Mouse (Mus musculus) neutrophil, adult 59 days (primary cell): ENCODE data around the gene Cdiptos. TPM values are rescaled to one million over a fixed set of nuclear protein-coding genes. Genes with fewer than 3 reads are reported as not detected.

Experiments
- total RNA-seq, 2 experiments: library from RNA; stranded (reverse); gene quantifications; 1 replicate in 1 of 2; 2 replicates in 1 of 2; pipeline ENCODE4 v1.2.4; 2023

Cdiptos gene
- 1 to 10 TPM; 1.5 to 1.7 TPM for total RNA-seq

DNA sequence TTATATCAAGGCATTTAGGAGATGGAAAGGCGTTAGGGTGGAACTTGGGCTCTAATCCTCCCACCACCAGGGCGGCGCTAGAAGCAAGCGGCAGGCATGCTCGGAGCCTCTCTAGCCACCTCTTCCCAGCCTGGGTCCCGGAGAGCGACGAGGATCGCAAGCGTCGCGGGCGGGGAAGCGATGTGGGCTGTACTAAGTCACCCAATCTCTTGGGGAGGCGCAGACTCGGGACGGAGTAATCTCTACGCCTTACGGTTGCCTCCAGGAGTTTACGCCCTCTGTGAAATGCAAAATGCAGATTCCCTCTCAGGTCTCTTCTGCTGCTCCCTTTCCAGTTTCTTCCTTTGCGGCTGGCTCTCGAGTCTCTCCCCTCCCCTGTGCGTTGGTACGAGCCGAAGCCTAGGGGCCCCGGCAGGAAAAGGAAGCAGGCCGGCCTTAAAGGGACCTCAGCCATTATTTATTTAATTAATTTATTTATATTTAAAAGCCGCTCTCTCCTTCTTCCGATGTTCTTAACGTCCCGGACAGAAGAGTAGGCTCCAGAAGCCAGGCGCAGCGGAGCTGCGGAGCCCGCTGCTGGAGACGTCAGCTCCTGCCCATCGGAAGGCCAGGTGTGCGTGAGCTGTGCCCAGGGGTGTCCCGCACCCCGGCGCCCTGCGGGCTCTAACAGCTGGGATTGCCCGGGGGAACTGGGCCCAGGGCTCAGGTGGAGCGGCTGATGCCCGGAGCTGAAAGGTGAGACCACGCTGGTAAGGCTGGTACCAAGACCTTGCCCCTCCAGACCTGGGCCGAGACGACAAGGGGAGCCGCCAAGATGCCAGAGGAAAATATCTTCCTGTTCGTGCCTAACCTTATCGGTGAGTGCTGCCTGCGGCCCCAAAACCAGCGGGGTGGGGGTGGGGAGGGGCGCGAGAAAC, at the start of gene Cdiptos:
TSS of gene Cdiptos (minus strand) at position 149 of the 917 bp plus-strand sequence.

DNA sequence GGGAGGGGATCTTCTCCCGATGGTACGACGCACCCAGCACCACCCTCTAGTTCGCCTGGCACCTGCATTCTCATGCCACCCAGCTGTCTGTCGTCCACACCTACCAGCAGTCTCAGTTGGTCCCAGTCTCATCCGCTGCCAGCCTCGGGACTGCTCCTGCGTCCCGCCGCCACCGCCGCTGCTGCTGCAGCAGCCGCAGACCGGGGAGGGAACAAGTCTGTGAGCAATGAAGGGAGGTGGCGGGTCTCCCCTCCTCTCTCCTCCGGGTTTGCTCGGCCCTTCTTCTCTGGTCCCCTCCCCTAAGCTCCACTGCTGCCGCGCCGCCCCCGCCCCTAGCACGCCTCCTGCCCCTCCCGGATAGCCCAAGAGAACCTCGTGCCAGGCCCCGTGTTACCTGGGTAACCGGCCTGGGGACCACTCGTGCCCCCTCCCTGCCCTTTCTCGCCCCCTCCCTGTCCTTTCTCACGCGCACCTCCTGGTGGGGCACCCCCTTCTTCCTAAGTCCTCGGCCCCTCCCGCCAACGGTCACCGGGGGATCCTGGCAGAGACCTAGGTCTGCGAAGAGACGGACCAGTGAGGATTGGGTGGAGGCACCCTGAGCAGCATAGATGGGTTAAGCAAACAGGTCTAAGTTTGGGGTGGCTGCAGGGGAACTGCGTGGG, 45.1 kb upstream of the Cdiptos start, which contains the start of the genes Gm42742 and Prrt2:
TSS of gene Gm42742 (minus strand) at position 197 of the 662 bp plus-strand sequence.
TSS of gene Prrt2 (minus strand) at position 311 of the 662 bp plus-strand sequence.

GRCm38 (mm10) chr7:127016971-127017949, 41.4 kb upstream of the Cdiptos start, which contains the start of gene Pagr1a:
Pagr1a (minus strand) TSS chr7:127017352.

DNA sequence TGATC, 40.4 kb upstream of the Cdiptos start, which contains the start of gene Pagr1b:
TSS of gene Pagr1b (minus strand) at position 4 of the 5 bp plus-strand sequence.

GRCm38 (mm10) chr7:127014320-127014719, 38.4 kb upstream of the Cdiptos start, which contains the start of gene Mvp:
Mvp (minus strand) TSS chr7:127014621.

GRCm38 (mm10) chr7:126975893-126975949, 177 bp downstream of the Cdiptos start, which contains the start of gene Cdipt:
Cdipt (plus strand) TSS chr7:126975914.

DNA sequence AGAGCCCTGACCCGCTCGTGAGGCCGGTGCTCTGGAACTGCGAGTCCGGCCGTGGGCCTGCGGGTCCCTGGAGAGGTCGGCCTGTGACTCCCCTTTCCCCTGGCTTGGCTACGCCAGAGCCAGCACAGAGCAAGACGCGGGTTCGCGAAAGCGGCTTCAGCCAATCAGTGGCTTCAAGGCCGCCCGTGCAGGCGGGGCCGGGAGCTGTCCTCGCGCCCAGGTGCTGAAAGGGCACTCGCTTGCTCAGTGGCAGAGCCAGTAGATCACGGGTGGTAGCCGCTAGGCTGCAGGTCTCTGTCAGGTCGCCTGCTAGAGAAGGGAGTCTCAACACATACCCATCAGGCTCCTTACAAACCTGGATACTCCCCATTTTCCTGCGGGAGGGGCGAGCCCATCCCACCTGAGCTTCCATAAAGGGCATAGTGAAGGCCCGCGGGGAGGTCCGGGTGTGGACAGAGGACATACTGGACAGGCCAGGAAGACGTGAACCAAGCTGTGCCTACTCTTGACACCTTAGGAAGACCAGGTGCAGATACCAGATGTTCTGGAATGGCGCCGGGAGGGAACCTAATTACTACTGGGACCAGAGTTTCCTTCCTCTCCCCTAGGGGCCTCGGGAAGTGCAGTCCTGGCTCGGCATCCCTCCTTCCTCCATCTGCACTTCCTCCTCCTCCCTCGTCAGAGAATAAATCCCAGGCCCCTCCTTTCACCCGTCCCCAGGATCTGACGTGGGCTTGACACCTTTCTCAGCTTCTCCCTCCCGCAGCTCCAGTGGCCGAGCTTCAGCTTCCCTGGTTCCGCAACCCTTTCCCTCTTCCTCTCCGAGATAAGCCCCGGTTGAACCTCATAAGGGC, 25.9 kb downstream of the Cdiptos start, which contains the start of gene Sez6l2:
TSS of gene Sez6l2 (plus strand) at position 771 of the 854 bp plus-strand sequence.

GRCm38 (mm10) chr7:126949403-126949792, 26.5 kb downstream of the Cdiptos start, which contains the start of gene Asphd1:
Asphd1 (minus strand) TSS chr7:126949582.

GRCm38 (mm10) chr7:126928384-126929037, 47.4 kb downstream of the Cdiptos start, which contains the start of gene Kctd13:
Kctd13 (plus strand) TSS chr7:126928879.

GRCm38 (mm10) chr7:126922624-126923060, 53.3 kb downstream of the Cdiptos start, which contains the start of gene Tmem219:
Tmem219 (minus strand) TSS chr7:126922917.

Other genes starting within 250 kb of the Cdiptos start
- 100 to 1,000 TPM; 256 to 270 TPM for gene Mapk3, start 216.5 kb downstream of the Cdiptos start, total RNA-seq
- 10 to 100 TPM; 27.6 to 27.7 TPM for gene Gdpd3, start 209.8 kb downstream of the Cdiptos start, total RNA-seq
- 100 to 1,000 TPM; 259 to 299 TPM for gene Ypel3, start 199.1 kb downstream of the Cdiptos start, total RNA-seq
- gene Tbx6, start 194.6 kb downstream of the Cdiptos start, total RNA-seq: 1 to 10 TPM; 6.4 to 6.9 TPM
- gene Ppp4c, start 183.6 kb downstream of the Cdiptos start, total RNA-seq: 100 to 1,000 TPM; 230 to 231 TPM
- gene Fam57b, start 178.4 kb downstream of the Cdiptos start, total RNA-seq: not detected
- not detected for gene 4930451I11Rik, start 144.5 kb downstream of the Cdiptos start, total RNA-seq
- gene Doc2a, start 128.7 kb downstream of the Cdiptos start, total RNA-seq: not detected
- 10 to 100 TPM; 35.2 to 41.1 TPM for gene Hirip3, start 114.1 kb downstream of the Cdiptos start, total RNA-seq
- gene Ino80e, start 113.7 kb downstream of the Cdiptos start, total RNA-seq: 10 to 100 TPM; 47.1 to 51.6 TPM
- gene Taok2, start 91.4 kb downstream of the Cdiptos start, total RNA-seq: 10 to 100 TPM; 60.5 to 65.1 TPM
- 10 to 100 TPM; 43.6 to 45.3 TPM for gene Tmem219, start 53.2 kb downstream of the Cdiptos start, total RNA-seq
- 10 to 100 TPM; 19.0 to 20.9 TPM for gene Kctd13, start 47.2 kb downstream of the Cdiptos start, total RNA-seq
- not detected for gene Asphd1, start 26.5 kb downstream of the Cdiptos start, total RNA-seq
- 1 to 10 TPM; 1.7 to 1.9 TPM for gene Sez6l2, start 25.5 kb downstream of the Cdiptos start, total RNA-seq
- 10 to 100 TPM; 58.6 to 74.2 TPM for gene Cdipt, start 184 bp downstream of the Cdiptos start, total RNA-seq
- 10 to 100 TPM; 40.7 to 54.2 TPM for gene Mvp, start 38.5 kb upstream of the Cdiptos start, total RNA-seq
- 1 to 10 TPM; 2.1 to 7.5 TPM for gene Pagr1b, start 40.4 kb upstream of the Cdiptos start, total RNA-seq
- gene Pagr1a, start 41.3 kb upstream of the Cdiptos start, total RNA-seq: 10 to 100 TPM in 1 of 2 experiments, 1 to 10 TPM in 1; 8.7 to 32.2 TPM
- 10 to 100 TPM in 1 of 2 experiments, under 1 TPM in 1; 0.20 to 34.3 TPM for gene Gm42742, start 45.0 kb upstream of the Cdiptos start, total RNA-seq
- gene Prrt2, start 45.1 kb upstream of the Cdiptos start, total RNA-seq: under 1 TPM in 1 of 2 experiments, not detected in 1; 0.20 TPM
- gene Maz, start 50.9 kb upstream of the Cdiptos start, total RNA-seq: 100 to 1,000 TPM; 181 to 187 TPM
- gene Kif22, start 66.4 kb upstream of the Cdiptos start, total RNA-seq: 10 to 100 TPM; 60.6 to 63.2 TPM
- 1 to 10 TPM in 1 of 2 experiments, under 1 TPM in 1; 0.60 to 1.6 TPM for gene Zg16, start 111.2 kb upstream of the Cdiptos start, total RNA-seq
- 100 to 1,000 TPM; 131 to 144 TPM for gene AI467606, start 115.3 kb upstream of the Cdiptos start, total RNA-seq
- 1 to 10 TPM; 4.2 to 6.3 TPM for gene Qprt, start 146.1 kb upstream of the Cdiptos start, total RNA-seq
- 100 to 1,000 TPM; 126 to 127 TPM for gene Spn, start 161.7 kb upstream of the Cdiptos start, total RNA-seq
- 10 to 100 TPM; 47.7 to 62.5 TPM for gene Cd2bp2, start 220.0 kb upstream of the Cdiptos start, total RNA-seq
- 100 to 1,000 TPM; 123 to 138 TPM for gene Tbc1d10b, start 232.4 kb upstream of the Cdiptos start, total RNA-seq
- gene Mylpf, start 232.8 kb upstream of the Cdiptos start, total RNA-seq: 1 to 10 TPM; 7.7 to 8.4 TPM